Mouse (Mus musculus) CD8-positive naive resting alpha-beta T cell, adult 57 days (primary cell): Measurements from ENCODE around the gene Gm8206. TPM values are rescaled to one million over a fixed set of nuclear protein-coding genes. Genes with fewer than 3 reads are reported as not detected.

Source experiments
- total RNA-seq: library from RNA; stranded (reverse); gene quantifications from one replicate; pipeline ENCODE4 v1.2.4, GENCODE M21; 2023

Gene Gm8206
- total RNA-seq, result not detected

DNA sequence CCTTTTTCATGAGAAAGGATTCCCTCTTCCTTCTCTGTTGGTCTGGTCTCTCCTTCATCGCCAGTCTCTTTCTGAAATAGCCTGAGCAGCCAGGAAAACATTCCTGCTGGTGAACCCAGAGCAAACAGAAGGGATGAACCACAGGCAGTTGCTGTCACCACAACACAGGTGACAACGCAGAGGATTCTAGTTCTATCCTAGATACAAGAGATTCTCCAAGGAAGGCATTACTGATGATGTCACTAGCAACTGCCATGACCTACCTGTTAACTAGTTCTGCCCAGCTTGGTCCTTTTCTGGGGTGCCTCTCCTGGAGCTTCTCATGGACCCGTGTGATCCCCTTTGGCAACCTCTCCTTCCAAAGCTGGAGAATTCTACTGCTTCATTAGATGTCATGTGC is at the start of gene Gm8206:
Gene Gm8206 (minus strand): TSS at position 101 of the 400 bp plus-strand sequence.

DNA sequence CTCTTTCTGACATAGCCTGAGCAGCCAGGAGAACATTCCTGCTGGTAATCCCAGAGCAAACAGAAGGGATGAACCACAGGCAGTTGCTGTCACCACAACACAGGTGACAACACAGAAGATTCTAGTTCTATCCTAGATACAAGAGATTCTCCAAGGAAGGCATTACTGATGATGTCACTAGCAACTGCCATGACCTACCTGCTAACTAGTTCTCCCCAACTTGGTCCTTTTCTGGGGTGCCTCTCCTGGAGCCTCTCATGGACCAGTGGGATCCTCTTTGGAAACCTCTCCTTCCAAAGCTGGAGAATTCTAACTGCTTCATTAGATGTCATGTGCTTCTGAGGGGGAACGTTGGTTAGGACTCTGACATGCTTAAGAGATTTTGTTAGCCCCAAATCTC is 32.0 kb upstream of the Gm8206 start, which contains the start of gene Gm3476:
Gene Gm3476 (minus strand): TSS at position 101 of the 400 bp plus-strand sequence.

GRCm38 (mm10) chr14:6108272-6108925 is 14.7 kb upstream of the Gm8206 start, which contains the start of gene Gm3468:
Gene Gm3468, minus strand, starts transcription at chr14:6108665.

DNA sequence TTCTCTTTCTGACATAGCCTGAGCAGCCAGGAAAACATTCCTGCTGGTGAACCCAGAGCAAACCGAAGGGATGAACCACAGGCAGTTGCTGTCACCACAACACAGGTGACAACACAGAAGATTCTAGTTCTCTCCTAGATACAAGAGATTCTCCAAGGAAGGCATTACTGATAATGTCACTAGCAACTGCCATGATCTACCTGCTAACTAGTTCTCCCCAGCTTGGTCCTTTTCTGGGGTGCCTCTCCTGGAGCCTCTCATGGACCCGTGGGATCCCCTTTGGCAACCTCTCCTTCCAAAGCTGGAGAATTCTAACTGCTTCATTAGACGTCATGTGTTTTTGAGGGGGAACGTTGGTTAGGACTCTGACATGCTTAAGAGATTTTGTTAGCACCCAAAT is 35.6 kb downstream of the Gm8206 start, which contains the start of gene Gm6337:
Gene Gm6337 (minus strand): TSS at position 101 of the 400 bp plus-strand sequence.

GRCm38 (mm10) chr14:5979037-5979436 is 114.7 kb downstream of the Gm8206 start, which contains the start of gene Gm3453:
Gene Gm3453, minus strand, starts transcription at chr14:5979137.

Other genes with a start within 250 kb of the Gm8206 start
- not detected for gene Gm8237, start 213.6 kb downstream of the Gm8206 start, total RNA-seq
- not detected for gene Gm3248, start 132.2 kb downstream of the Gm8206 start, total RNA-seq
- gene Gm3453, start 114.8 kb downstream of the Gm8206 start, total RNA-seq, result not detected
- gene Gm6337, start 35.7 kb downstream of the Gm8206 start, total RNA-seq, result not detected
- gene Gm3468, start 14.7 kb upstream of the Gm8206 start, total RNA-seq, result not detected
- gene Gm3476, start 31.9 kb upstream of the Gm8206 start, total RNA-seq, result not detected
- not detected for gene Gm21560, start 125.3 kb upstream of the Gm8206 start, total RNA-seq
- gene Gm3411, start 193.3 kb upstream of the Gm8206 start, total RNA-seq, result not detected
- not detected for gene Gm21103, start 210.9 kb upstream of the Gm8206 start, total RNA-seq
- gene Gm3618, start 249.7 kb upstream of the Gm8206 start, total RNA-seq, result not detected